Mouse (Mus musculus): Measurements from ENCODE around the gene Ccdc127. TPM values are rescaled to one million over a fixed set of nuclear protein-coding genes. Genes with fewer than 3 reads are reported as not detected.

Gene Ccdc127
- polyA plus RNA-seq (2015; fragmentation: Nextera tagmentation; extraction: Ambion mirVana): 34.7 and 41.7 TPM in 2 replicates

GRCm38 (mm10) chr13:74349566-74350434, at the start of gene Ccdc127, which contains the start of gene Sdha:
Ccdc127 (plus strand) TSS chr13:74350309.
Sdha (minus strand) TSS chr13:74350280.

GRCm38 (mm10) chr13:74317170-74317849, 32.8 kb upstream of the Ccdc127 start, which contains the start of gene Pdcd6:
Pdcd6 (minus strand) TSS chr13:74317580.

GRCm38 (mm10) chr13:74363859-74364235, 13.7 kb downstream of the Ccdc127 start, which contains the start of gene Lrrc14b:
Lrrc14b (minus strand) TSS chr13:74364005.

GRCm38 (mm10) chr13:74390371-74390990, 40.4 kb downstream of the Ccdc127 start, which contains the start of gene Zfp72:
Zfp72 (minus strand) TSS chr13:74390836.

GRCm38 (mm10) chr13:74399298-74399839, 49.3 kb downstream of the Ccdc127 start, which contains the start of gene Ftl1-ps1:
Ftl1-ps1 (plus strand) TSS chr13:74399694.

MicroRNAs encoded within 50 kb of the gene (microRNA counts, 519-probe panel; counts per million panel counts)
- microRNA mmu-miR-692: not detected

Small RNA genes within 50 kb of the gene (microRNA-seq; reads per million reads assigned to microRNA genes)
- gene Mir692-3: not detected

Other genes starting within 250 kb of the Ccdc127 start
- gene Slc9a3, start 228.9 kb upstream of the Ccdc127 start, polyA plus RNA-seq (2015; fragmentation: Nextera tagmentation; extraction: Ambion mirVana): 0.02 TPM in 1 of 2 replicates, not detected in the other
- gene Exoc3, start 141.6 kb upstream of the Ccdc127 start, polyA plus RNA-seq (2015; fragmentation: Nextera tagmentation; extraction: Ambion mirVana): 47.4 and 48.3 TPM in 2 replicates
- gene Ahrr, start 58.0 kb upstream of the Ccdc127 start, polyA plus RNA-seq (2015; fragmentation: Nextera tagmentation; extraction: Ambion mirVana): 1.1 and 1.4 TPM in 2 replicates
- 116 and 128 TPM in 2 replicates for gene Pdcd6, start 32.7 kb upstream of the Ccdc127 start, polyA plus RNA-seq (2015; fragmentation: Nextera tagmentation; extraction: Ambion mirVana)
- 139 and 146 TPM in 2 replicates for gene Sdha, start within 50 bp of the Ccdc127 start, polyA plus RNA-seq (2015; fragmentation: Nextera tagmentation; extraction: Ambion mirVana)
- gene Lrrc14b, start 13.7 kb downstream of the Ccdc127 start, polyA plus RNA-seq (2015; fragmentation: Nextera tagmentation; extraction: Ambion mirVana): not detected in 2 replicates
- 1.7 and 1.9 TPM in 2 replicates for gene Zfp72, start 40.5 kb downstream of the Ccdc127 start, polyA plus RNA-seq (2015; fragmentation: Nextera tagmentation; extraction: Ambion mirVana)
- 90.3 and 133 TPM in 2 replicates for gene Ftl1-ps1, start 49.4 kb downstream of the Ccdc127 start, polyA plus RNA-seq (2015; fragmentation: Nextera tagmentation; extraction: Ambion mirVana)
- gene Zfp825, start 143.7 kb downstream of the Ccdc127 start, polyA plus RNA-seq (2015; fragmentation: Nextera tagmentation; extraction: Ambion mirVana): 10.3 and 10.4 TPM in 2 replicates